Mouse (Mus musculus) limb, embryonic 10.5 days (tissue): ENCODE measurements around the gene Vmn1r91. TPM values are rescaled to one million over a fixed set of nuclear protein-coding genes. Genes with fewer than 3 reads are reported as not detected.
"Not testable (repeated sequence)": the region's sequence is repeated elsewhere in the genome, so short reads cannot be mapped to it uniquely, and the experiment has no call there.

Source experiments
- DNase-seq: peaks from one replicate; pipeline ENCODE4 v3.0.0-alpha.2; 2017; ENCODE audit warnings: low spot score
- H3K27ac ChIP-seq: fragments of 300-500 bp; sonication (generic); 2 replicates; pipeline ENCODE4 v1.5.1; 2016; ENCODE audit warnings: mild to moderate bottlenecking
- H3K27me3 ChIP-seq: fragments of 300-500 bp; sonication (generic); 2 replicates; pipeline ENCODE4 v1.6.1; 2016; ENCODE audit warnings: low read depth, mild to moderate bottlenecking; ENCODE audit not compliant: poor library complexity, severe bottlenecking
- H3K36me3 ChIP-seq: fragments of 300-500 bp; sonication (generic); 2 replicates; pipeline ENCODE4 v1.6.1; 2016; ENCODE audit warnings: mild to moderate bottlenecking, moderate library complexity
- H3K4me1 ChIP-seq: fragments of 300-500 bp; sonication (generic); 2 replicates; pipeline ENCODE4 v1.6.1; 2016
- H3K4me3 ChIP-seq: fragments of 300-500 bp; sonication (generic); 2 replicates; pipeline ENCODE4 v1.5.1; 2016; ENCODE audit warnings: mild to moderate bottlenecking, moderate library complexity
- H3K9me3 ChIP-seq: fragments of 300-500 bp; sonication (generic); replicated peaks from 2 replicates; pipeline ENCODE4 v1.6.1; 2016; ENCODE audit warnings: mild to moderate bottlenecking
- WGBS: fragments of 180-500 bp; shearing (Covaris S2); methylation state at CpG from one replicate; pipeline ENCODE4 v1.1.7; 2016; 5-methylcytosine and 5-hydroxymethylcytosine counted together
- polyA plus RNA-seq: library from polyadenylated mRNA; unstranded; fragments of >200 nt; fragmentation: Nextera tagmentation; extraction: Ambion mirVana; gene quantifications from 2 replicates; pipeline ENCODE4 v1.2.1, GENCODE M21; 2016

Vmn1r91 gene
- polyA plus RNA-seq = not detected in 2 replicates

GRCm38 (mm10) chr7:20099380-20099779, at the start of gene Vmn1r91:
Gene Vmn1r91, plus strand, starts transcription at chr7:20099680.
- DNase-seq = not testable (repeated sequence)
- WGBS = 86% methylated on average over 5 of the region's 5 CpGs

GRCm38 (mm10) chr7:20064100-20064499, 35.4 kb upstream of the Vmn1r91 start:
- DNase-seq, H3K36me3 ChIP-seq, H3K27me3 ChIP-seq, H3K9me3 ChIP-seq, H3K4me3 ChIP-seq, H3K27ac ChIP-seq, H3K4me1 ChIP-seq: not testable (repeated sequence)
- 74% methylated on average over 4 of the region's 4 CpGs for WGBS

More at GRCm38 (mm10) chr7:20099380-20099779, at the start of gene Vmn1r91:
- not testable (repeated sequence) for H3K9me3 ChIP-seq, H3K36me3 ChIP-seq, H3K27me3 ChIP-seq, H3K4me3 ChIP-seq, H3K4me1 ChIP-seq, H3K27ac ChIP-seq

DNA sequence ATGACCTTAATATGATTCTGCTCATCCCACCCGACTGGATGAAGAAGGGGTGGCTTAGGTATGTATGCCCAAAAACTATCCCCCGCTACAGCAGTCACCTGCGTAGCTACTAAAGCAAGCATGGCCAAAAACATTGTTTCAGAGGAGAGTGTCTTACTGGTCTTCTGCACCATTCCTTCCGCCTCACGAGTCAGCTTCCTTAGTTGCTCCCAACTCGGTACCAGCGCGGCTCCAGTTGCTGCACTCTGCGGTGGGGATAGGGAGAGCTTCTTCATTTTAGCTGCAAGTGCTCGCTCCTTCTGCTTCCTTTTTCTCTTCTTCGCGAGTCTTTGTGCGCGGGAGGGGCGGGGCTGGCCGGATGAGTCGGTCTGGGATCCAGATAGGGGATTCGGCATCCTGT, 21.4 kb upstream of the Vmn1r91 start:
- not testable (repeated sequence) for H3K36me3 ChIP-seq, H3K27me3 ChIP-seq, H3K9me3 ChIP-seq, H3K4me1 ChIP-seq, H3K27ac ChIP-seq, DNase-seq, H3K4me3 ChIP-seq
- 72% methylated on average over 18 of the region's 18 CpGs for WGBS

DNA sequence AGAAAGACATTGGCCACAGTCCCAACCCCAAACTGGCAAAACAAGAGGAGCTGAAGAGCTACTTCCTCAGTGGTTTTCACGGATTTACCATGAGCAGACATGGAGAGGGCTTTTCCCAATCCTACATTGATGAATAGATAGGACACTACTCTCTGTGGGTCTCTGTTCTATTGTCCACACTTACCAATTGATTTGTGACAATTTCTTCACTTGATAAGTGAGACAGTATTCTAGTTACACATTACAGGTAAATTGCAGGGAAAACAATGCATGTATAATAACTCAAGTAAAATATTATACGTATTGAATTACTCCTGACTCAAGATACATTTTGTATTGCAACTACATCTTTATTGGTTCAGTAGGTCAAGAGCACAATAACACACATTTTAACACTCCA, 23.0 kb downstream of the Vmn1r91 start, which contains the start of gene Gm16442:
Gene Gm16442 (minus strand): TSS at position 101 of the 400 bp plus-strand sequence.
- H3K27ac ChIP-seq = not testable (repeated sequence)

GRCm38 (mm10) chr7:20138988-20139387, 39.5 kb downstream of the Vmn1r91 start, which contains the start of gene Vmn1r93:
Gene Vmn1r93, minus strand, starts transcription at chr7:20139088.
- not testable (repeated sequence) for H3K27ac ChIP-seq, H3K27me3 ChIP-seq, H3K4me3 ChIP-seq, H3K4me1 ChIP-seq, DNase-seq, H3K9me3 ChIP-seq, H3K36me3 ChIP-seq
- WGBS = no CpG with 5 or more reads among the region's 5 CpGs

More for the DNA sequence above, 23.0 kb downstream of the Vmn1r91 start, which contains the start of gene Gm16442:
- DNase-seq, H3K36me3 ChIP-seq, H3K4me3 ChIP-seq, H3K27me3 ChIP-seq, H3K4me1 ChIP-seq, H3K9me3 ChIP-seq: not testable (repeated sequence)
- WGBS = no CpG with 5 or more reads among the region's 2 CpGs

Other genes with a start within 250 kb of the Vmn1r91 start
- gene Gm19345, start 247.7 kb upstream of the Vmn1r91 start, polyA plus RNA-seq = not detected in 2 replicates
- gene Ceacam16, start 238.4 kb upstream of the Vmn1r91 start, polyA plus RNA-seq = not detected in 2 replicates
- not detected in 2 replicates for gene Ceacam19, start 211.7 kb upstream of the Vmn1r91 start, polyA plus RNA-seq
- gene Pvr, start 178.5 kb upstream of the Vmn1r91 start, polyA plus RNA-seq = 6.2 TPM in 2 replicates
- gene Igsf23, start 148.9 kb upstream of the Vmn1r91 start, polyA plus RNA-seq = 0.21 and 0.24 TPM in 2 replicates
- gene Ceacam20, start 134.3 kb upstream of the Vmn1r91 start, polyA plus RNA-seq = not detected in 2 replicates
- not detected in 2 replicates for gene Nlrp9b, start 108.2 kb upstream of the Vmn1r91 start, polyA plus RNA-seq
- not detected in 2 replicates for gene Gm16442, start 22.9 kb downstream of the Vmn1r91 start, polyA plus RNA-seq
- not detected in 2 replicates for gene Vmn1r93, start 39.4 kb downstream of the Vmn1r91 start, polyA plus RNA-seq
- not detected in 2 replicates for gene Vmn1r94, start 68.7 kb downstream of the Vmn1r91 start, polyA plus RNA-seq
- not detected in 2 replicates for gene Vmn1r95, start 94.0 kb downstream of the Vmn1r91 start, polyA plus RNA-seq
- gene Gm6164, start 105.9 kb downstream of the Vmn1r91 start, polyA plus RNA-seq = not detected in 2 replicates
- gene Gm4498, start 134.1 kb downstream of the Vmn1r91 start, polyA plus RNA-seq = not detected in 2 replicates
- gene Gm5890, start 163.2 kb downstream of the Vmn1r91 start, polyA plus RNA-seq = not detected in 2 replicates
- gene Gm4133, start 234.4 kb downstream of the Vmn1r91 start, polyA plus RNA-seq = not detected in 2 replicates